Mouse (Mus musculus) kidney, adult 2 months (tissue): ENCODE data around the gene Uvrag.

Source experiments
- CTCF ChIP-seq: fragments of 200-500 bp; conservative IDR thresholded peaks from 2 replicates; pipeline ENCODE4 v1.5.1; 2011; ENCODE audit warnings: low read depth, mild to moderate bottlenecking, control low read depth, low read length, moderate library complexity, mixed read lengths; ENCODE audit not compliant: insufficient read depth, insufficient read length
- POLR2A ChIP-seq: fragments of 200-500 bp; IDR thresholded peaks from one replicate; pipeline ENCODE4 v1.6.1; 2011; ENCODE audit warnings: low read depth, low read length, control low read depth

DNA sequence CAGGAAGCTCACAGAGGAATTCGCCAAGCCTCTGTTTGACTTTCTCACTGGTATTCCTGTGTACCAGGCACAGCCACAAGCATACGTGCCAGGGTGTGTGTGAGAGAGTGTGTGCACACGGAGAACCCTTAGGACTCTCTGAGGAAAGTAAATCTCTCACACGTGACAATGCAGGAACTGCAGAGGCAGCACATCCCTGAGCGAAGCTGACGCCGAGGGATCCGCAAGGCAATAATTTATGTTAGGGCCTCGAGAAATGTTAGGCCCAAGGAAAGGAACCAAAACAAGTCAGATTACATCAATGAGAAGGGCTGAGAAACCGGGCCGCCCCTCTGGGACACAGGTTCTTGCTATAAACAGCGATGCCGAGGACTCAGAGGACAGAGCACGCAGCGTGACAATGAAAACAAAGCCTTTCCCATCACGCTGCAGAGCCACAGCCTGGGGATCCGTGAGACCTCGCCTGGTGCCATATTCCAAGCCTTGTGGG, 216.5 kb downstream of the Uvrag start:
- no peak for TF ChIP-seq CTCF
- TF ChIP-seq POLR2A, result no peak
